Mouse (Mus musculus): ENCODE data around the gene Myh13.

The Myh13 gene

DNA sequence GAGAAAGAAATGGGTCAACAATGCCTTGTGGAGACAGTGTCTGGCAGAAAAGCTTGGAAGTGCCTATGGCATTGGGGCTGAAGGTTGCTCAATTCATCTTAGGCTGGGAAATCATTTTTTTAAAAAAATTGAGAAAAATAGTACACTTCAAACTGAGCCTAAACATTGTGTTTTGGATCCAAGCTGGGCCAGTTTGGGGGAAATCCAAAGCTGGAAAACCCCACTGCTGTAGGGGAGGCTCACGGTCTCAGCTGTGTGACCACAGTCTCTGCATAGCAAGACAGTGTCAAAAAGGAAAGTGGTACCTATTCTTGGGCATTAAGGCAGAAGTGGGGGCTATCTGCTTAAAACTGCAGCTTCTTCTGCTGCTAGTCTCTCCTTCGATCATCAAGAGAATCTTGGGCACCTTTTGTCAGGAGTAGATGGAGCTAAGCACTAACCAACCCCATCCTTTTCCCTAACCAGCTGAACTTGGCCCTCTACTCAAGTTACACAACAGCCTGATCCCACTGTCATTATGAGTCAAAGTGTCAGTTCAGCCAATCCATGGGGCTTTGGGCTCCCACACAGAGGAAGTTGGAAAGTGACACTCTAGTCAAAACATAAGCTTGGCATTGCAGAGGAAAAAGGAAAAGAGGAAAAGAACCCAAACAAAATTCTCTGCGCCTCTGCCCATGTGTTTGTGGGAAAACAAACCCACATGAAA, 69.4 kb downstream of the Myh13 start:
- no peak for DNase-seq (ENCODE audit: low read depth)

GRCm38 (mm10) chr11:67392369-67392768, 70.9 kb downstream of the Myh13 start:
- no peak for DNase-seq (ENCODE audit: low read depth)

DNA sequence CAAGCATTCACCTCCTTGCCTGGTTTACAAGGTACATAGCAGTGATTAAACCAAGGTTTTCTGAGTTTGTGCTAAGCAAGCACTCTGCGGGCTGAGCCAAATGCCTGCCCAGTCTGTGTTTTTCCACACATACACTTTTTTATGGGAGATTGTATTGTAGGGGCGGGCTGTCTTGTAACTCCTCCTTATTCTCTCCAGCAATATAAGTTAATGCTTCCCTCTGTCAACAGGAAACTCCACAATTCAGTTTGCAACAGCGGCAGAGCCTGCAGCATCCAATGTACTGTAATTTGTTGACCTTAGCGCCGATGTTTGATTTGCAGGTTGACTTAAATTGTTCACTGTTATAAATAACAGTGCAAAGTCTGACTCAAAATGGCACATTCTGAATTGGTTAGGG, 79.5 kb downstream of the Myh13 start:
- DNase-seq (ENCODE audit: low read depth): no peak

DNA sequence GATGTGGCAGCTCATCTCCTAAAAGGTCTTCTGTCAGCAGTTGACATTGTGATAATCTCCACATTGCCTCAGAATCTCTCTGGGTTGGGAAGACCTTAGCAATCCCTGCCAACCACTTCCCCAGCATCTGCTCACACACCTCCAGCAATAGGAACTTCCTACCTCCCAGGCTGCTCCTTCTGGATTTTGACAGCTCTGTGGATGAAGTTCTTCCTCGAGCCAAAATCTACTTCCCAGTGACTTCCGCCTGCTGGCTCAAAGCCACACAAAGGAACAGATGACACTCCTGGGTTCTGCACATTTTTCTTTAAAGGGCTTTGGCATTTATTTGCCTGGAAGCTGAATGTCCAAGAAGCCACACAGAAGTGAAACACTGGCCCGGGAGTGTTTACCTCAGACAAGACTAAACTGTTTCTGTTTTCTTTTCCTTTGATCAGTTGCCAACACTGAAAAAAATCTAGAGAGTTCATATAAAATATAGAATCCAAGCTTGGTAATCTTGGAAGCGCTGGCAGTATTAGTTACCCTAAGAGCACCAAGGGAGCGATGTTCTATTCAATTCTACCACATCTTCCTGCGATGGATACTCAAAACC, 93.0 kb downstream of the Myh13 start:
- no peak for DNase-seq (ENCODE audit: low read depth)
